Mouse (Mus musculus) embryonic fibroblast, embryonic 13.5 days (primary cell): ENCODE measurements around the gene Ryr1.

Source experiments
- CTCF ChIP-seq: IDR thresholded peaks from 2 replicates; pipeline ENCODE4 v1.5.1; 2011; ENCODE audit warnings: mild to moderate bottlenecking, control low read depth, low read length, moderate library complexity, borderline replicate concordance; ENCODE audit not compliant: insufficient read depth
- POLR2A ChIP-seq: IDR thresholded peaks from 2 replicates; pipeline ENCODE4 v1.6.1; 2011; ENCODE audit warnings: low read depth, mild to moderate bottlenecking, control low read depth, low read length, moderate library complexity

- no peak for TF ChIP-seq CTCF
- no peak for TF ChIP-seq POLR2A
These were observed 158.8 kb downstream of the Ryr1 start for GRCm38 (mm10) chr7:28966181-28966580.
